In the genomic region with DNA sequence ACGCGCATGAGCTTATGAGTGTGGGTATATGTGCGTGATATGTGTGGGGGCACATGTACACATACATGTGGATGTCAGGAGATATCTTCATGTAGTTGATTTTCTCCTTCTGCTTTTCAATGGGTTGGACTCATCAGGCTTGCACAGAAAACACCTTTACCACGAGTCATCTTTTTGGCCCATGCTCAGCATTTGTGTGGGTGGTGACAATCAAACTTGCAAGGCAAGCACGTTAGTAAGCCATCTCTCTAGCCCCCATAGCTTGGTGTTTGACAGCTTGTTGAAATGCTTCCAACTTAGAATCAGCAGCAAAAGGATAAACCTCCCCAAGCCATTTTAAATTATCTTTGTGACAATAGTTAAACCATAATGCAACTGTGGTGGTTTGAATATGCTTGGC, we compare ENCODE assay signal across 21 mouse cellular contexts. TPM values are rescaled to one million over a fixed set of nuclear protein-coding genes. Genes with fewer than 3 reads are reported as not detected.
DNase-seq lines count a peak whose midpoint lies in the region; ATAC-seq lines count a peak whose summit lies in the region.
"Had no signal": no experiment of that assay in that cellular context is flagged by ENCODE, and none has a peak within 500 bp of the region (broad histone marks: within the 10 kb centered on the region; RNA-seq: fewer than 3 reads in every experiment).

No protein-coding gene starts in this region.

- ATAC-seq in frontal cortex, adult (ENCODE audit: low TSS enrichment): peak; percentile 41; the same call in 1 of the 2 replicates
- ATAC-seq: activated CD4-positive, CD25-positive, alpha-beta regulatory T cell, adult 4 months; forebrain, embryonic 13.5 days; forebrain, embryonic 15.5 days; forebrain, postnatal 0 days; Patski had no signal

- H3K4me3 ChIP-seq in embryonic facial prominence, embryonic 10.5 days: no peak overlapping the region
- H3K4me3 ChIP-seq: embryonic facial prominence, embryonic 12.5 days; forebrain, embryonic 13.5 days; forebrain, embryonic 15.5 days had no signal

- 87% methylated on average over 5 of the region's 5 CpGs for WGBS in embryonic facial prominence, embryonic 10.5 days

- no peaks in the 10 kb centered on the region for H3K9me3 ChIP-seq in embryonic facial prominence, embryonic 10.5 days
- H3K9me3 ChIP-seq: embryonic facial prominence, embryonic 12.5 days; forebrain, embryonic 13.5 days; forebrain, embryonic 15.5 days had no signal

- no peaks in the 10 kb centered on the region for H3K27me3 ChIP-seq in embryonic facial prominence, embryonic 10.5 days (replicated peaks; ENCODE audit: low read depth, poor library complexity, severe bottlenecking)
- H3K27me3 ChIP-seq: embryonic facial prominence, embryonic 12.5 days; forebrain, embryonic 13.5 days; forebrain, embryonic 15.5 days; Patski had no signal

- H3K36me3 ChIP-seq in embryonic facial prominence, embryonic 10.5 days (replicated peaks): no peaks in the 10 kb centered on the region
- H3K36me3 ChIP-seq: embryonic facial prominence, embryonic 12.5 days; forebrain, embryonic 15.5 days had no signal

- no peak for DNase-seq in frontal cortex, postnatal 36 days (ENCODE audit: low spot score in 2 of 2)
- DNase-seq in brain, adult 2 months (ENCODE audit: low read depth, low spot score): peak; percentile 71
- no peak for DNase-seq in left cerebral cortex, adult 8-10 months (ENCODE audit: low spot score in 2 of 2)
- no peak for DNase-seq in embryonic facial prominence, embryonic 10.5 days (ENCODE audit: low spot score)
- DNase-seq: adrenal gland, adult 8-10 months; adrenal gland, postnatal 14 days; adrenal gland, postnatal 36 days; cerebellum, adult 11 months; cerebellum, adult 18-20 months; cerebellum, adult 8-10 months; cerebellum, adult 9-11 months; cerebellum, postnatal 14 days; cerebellum, postnatal 36 days; embryo, embryonic 11 days; forebrain, postnatal 0 days had no signal

- no peaks in the 10 kb centered on the region for H3K4me1 ChIP-seq in embryonic facial prominence, embryonic 10.5 days
- H3K4me1 ChIP-seq: embryonic facial prominence, embryonic 12.5 days; forebrain, embryonic 13.5 days; forebrain, embryonic 15.5 days had no signal

- H3K27ac ChIP-seq in embryonic facial prominence, embryonic 10.5 days (replicated peaks): no peak overlapping the region
- H3K27ac ChIP-seq: embryonic facial prominence, embryonic 12.5 days; forebrain, embryonic 13.5 days; forebrain, embryonic 15.5 days had no signal

RNA-seq across cellular contexts. Expression of gene Tbl1xr1, which starts 7.8 kb away (rescaled TPM):
- total RNA-seq in left cerebral cortex, adult 8-10 months (2022): 100 to 1,000 TPM; 123 to 141 (median 137) TPM
- polyA plus RNA-seq in embryonic facial prominence, embryonic 10.5 days (2016; fragmentation: Nextera tagmentation; extraction: Ambion mirVana): 23.0 and 25.7 TPM in 2 replicates
